Mouse (Mus musculus) C2C12 (cell line): ENCODE measurements around the gene Nell1. TPM values are rescaled to one million over a fixed set of nuclear protein-coding genes. Genes with fewer than 3 reads are reported as not detected.

Experiments used
- H3K27me3 ChIP-seq: one replicate; pipeline ENCODE4 v1.6.1; 2011; ENCODE audit not compliant: control insufficient read depth, insufficient read depth, insufficient read length
- H3K36me3 ChIP-seq: one replicate; pipeline ENCODE4 v1.6.1; 2011; ENCODE audit not compliant: control insufficient read depth, insufficient read depth
- H3K4me3 ChIP-seq: one replicate; pipeline ENCODE4 v1.5.1; 2011; ENCODE audit warnings: mild to moderate bottlenecking, control low read depth; ENCODE audit not compliant: poor library complexity, insufficient read depth, severe bottlenecking
- H3K79me2 ChIP-seq: one replicate; pipeline ENCODE4 v1.6.1; 2011; ENCODE audit not compliant: control insufficient read depth, insufficient read depth
- H3K79me3 ChIP-seq: one replicate; pipeline ENCODE4 v1.6.1; 2011; ENCODE audit warnings: low read depth, control low read depth
- H3ac ChIP-seq: one replicate; pipeline ENCODE3; 2011; ENCODE audit warnings: low read depth; ENCODE audit not compliant: control insufficient read depth, insufficient read length
- CEBPB ChIP-seq: IDR thresholded peaks from one replicate; pipeline ENCODE4 v1.6.1; 2011; ENCODE audit warnings: low read depth, mild to moderate bottlenecking, control low read depth, moderate library complexity
- CTCF ChIP-seq: IDR thresholded peaks from one replicate; pipeline ENCODE4 v1.5.1; 2011; ENCODE audit not compliant: control insufficient read depth, insufficient read depth, insufficient read length
- FOSL1 ChIP-seq: IDR thresholded peaks from one replicate; pipeline ENCODE4 v1.8.0; 2011; ENCODE audit warnings: mild to moderate bottlenecking, low read length; ENCODE audit not compliant: poor library complexity, insufficient read depth, severe bottlenecking
- MAX ChIP-seq: IDR thresholded peaks from one replicate; pipeline ENCODE4 v1.6.1; 2011; ENCODE audit warnings: mild to moderate bottlenecking, control low read depth
- MYOD1 ChIP-seq: IDR thresholded peaks from one replicate; pipeline ENCODE4 v1.6.1; 2011; ENCODE audit warnings: low read depth; ENCODE audit not compliant: control insufficient read depth, insufficient read length
- MYOG ChIP-seq: IDR thresholded peaks from one replicate; pipeline ENCODE4 v1.6.1; 2011; ENCODE audit not compliant: control insufficient read depth, insufficient read length; ENCODE audit errors: extremely low read depth
- USF1 ChIP-seq: IDR thresholded peaks from one replicate; pipeline ENCODE4 v1.6.1; 2011; ENCODE audit warnings: low read depth, mild to moderate bottlenecking, control low read depth, moderate library complexity
- polyA plus RNA-seq: library from polyadenylated mRNA; unstranded; fragments of >200 nt; fragmentation: generic; extraction: Trizol; gene quantifications from one replicate; pipeline ENCODE4 v1.2.1, GENCODE M21; 2012; ENCODE audit warnings: missing spikeins

Gene Nell1
- polyA plus RNA-seq, 1 experiment, result not detected

DNA sequence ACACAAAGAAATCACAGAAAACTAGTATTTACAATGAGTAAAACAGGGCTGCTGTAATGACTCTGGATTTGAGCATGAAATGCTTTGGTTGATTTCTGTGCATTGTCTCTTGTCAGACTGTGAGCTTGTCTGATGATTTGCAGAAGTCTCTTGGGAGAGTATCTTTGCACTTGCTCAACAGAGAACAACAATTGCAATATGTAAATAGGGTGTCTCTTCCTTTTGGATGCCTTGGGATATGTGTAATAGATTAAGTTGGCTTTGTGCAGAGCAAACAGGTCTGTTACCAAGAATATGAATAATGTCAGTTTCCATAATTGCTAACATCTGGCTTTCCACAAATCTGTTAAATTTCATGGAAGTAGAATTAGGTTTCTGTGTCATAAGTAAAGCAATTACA is 868.0 kb downstream of the Nell1 start:
- no peak for TF ChIP-seq USF1
- TF ChIP-seq CTCF, result no peak
- no peak for TF ChIP-seq MYOD1
- TF ChIP-seq CEBPB, result no peak
- no peak for TF ChIP-seq MAX
- TF ChIP-seq MYOG, result no peak
- TF ChIP-seq FOSL1, result no peak
- Histone ChIP-seq H3K79me2 (no peaks in the 10 kb centered on the region), H3ac (no peak overlapping the region), H3K79me3 (no peaks in the 10 kb centered on the region), H3K36me3 (no peaks in the 10 kb centered on the region), H3K27me3 (no peaks in the 10 kb centered on the region), H3K4me3 (no peak overlapping the region)

DNA sequence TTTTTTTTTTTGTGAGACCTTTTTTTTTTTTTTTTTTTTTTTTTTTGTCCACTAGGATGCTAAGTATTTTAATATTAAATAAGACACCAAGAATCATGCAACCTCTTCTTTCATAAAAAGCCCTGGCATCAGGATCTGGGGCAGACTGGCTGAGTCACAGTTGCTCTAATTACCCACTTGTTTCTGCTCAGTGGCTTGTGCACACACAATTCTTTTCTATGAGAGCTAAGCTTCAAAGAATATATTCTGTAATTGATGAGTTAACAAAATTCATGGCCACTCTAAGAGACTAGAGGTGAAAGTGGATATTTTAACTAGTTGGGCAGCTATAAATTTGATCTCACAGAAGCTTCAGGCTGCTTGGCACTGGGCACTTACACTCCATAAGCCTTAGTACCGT is 873.3 kb downstream of the Nell1 start:
- Histone ChIP-seq H3K27me3 (no peaks in the 10 kb centered on the region), H3K4me3 (no peak overlapping the region)
- no peak for TF ChIP-seq MYOD1
- no peak for TF ChIP-seq USF1
- no peak for TF ChIP-seq MAX
- no peak for TF ChIP-seq CEBPB
- no peak for TF ChIP-seq MYOG
- TF ChIP-seq FOSL1, result no peak
- no peak for TF ChIP-seq CTCF

DNA sequence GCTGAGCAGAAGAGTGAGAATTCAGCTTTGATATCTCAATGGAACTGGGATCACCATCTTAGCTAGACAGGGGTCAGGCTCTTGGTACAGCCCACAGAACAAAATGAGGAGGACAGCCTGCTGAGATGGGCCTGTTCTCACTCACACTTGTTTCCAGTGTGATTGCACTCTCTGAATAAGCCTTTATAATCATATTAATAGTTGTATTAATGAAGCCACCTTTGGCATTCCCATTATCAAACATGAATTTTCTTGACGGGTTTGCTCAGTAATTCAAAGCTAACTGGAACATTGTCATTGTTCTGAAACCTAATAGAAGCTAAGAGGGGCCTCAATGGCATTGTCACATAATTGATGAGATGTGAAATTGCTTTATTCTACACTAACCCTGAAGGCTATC is 875.6 kb downstream of the Nell1 start:
- no peak overlapping the region for H3ac ChIP-seq
- H3K79me2 ChIP-seq, result no peaks in the 10 kb centered on the region
- H3K4me3 ChIP-seq, result no peak overlapping the region
- no peaks in the 10 kb centered on the region for H3K79me3 ChIP-seq
- no peaks in the 10 kb centered on the region for H3K27me3 ChIP-seq
- no peak for TF ChIP-seq FOSL1
- TF ChIP-seq CEBPB, result no peak
- no peak for TF ChIP-seq MYOG
- no peak for TF ChIP-seq USF1
- no peak for TF ChIP-seq CTCF
- TF ChIP-seq MAX, result no peak
- TF ChIP-seq MYOD1, result no peak
- H3K36me3 ChIP-seq, result no peaks in the 10 kb centered on the region

More for the DNA sequence above, 873.3 kb downstream of the Nell1 start:
- H3ac ChIP-seq, result no peak overlapping the region
- H3K79me2 ChIP-seq, result no peaks in the 10 kb centered on the region
- H3K79me3 ChIP-seq, result no peaks in the 10 kb centered on the region
- no peaks in the 10 kb centered on the region for H3K36me3 ChIP-seq

DNA sequence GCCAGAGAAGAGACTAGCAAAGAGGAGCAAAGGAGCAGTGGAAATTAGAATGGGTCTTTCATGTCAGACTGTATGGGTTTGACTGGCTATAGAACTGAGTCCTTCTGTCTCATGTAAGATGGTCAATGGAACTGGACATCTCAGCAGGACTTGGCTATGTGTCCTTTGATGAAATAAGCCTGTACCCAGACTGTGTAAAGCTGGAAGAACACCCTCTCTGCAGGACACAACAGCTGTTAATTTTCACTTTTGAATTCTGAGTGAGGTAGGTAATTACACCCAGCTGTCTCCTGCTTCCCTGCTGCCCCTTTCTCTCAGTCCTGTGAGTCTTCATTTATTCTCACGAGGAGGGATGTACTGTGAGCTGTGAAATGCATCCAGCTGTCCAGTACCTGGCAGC is 895.5 kb downstream of the Nell1 start:
- no peaks in the 10 kb centered on the region for H3K79me3 ChIP-seq
- no peaks in the 10 kb centered on the region for H3K36me3 ChIP-seq
- TF ChIP-seq CEBPB (no peak), MYOD1 (no peak), FOSL1 (no peak), MAX (no peak), MYOG (no peak), CTCF (no peak)
- H3ac ChIP-seq, result no peak overlapping the region
- H3K79me2 ChIP-seq, result no peaks in the 10 kb centered on the region
- H3K4me3 ChIP-seq, result no peak overlapping the region
- no peaks in the 10 kb centered on the region for H3K27me3 ChIP-seq

DNA sequence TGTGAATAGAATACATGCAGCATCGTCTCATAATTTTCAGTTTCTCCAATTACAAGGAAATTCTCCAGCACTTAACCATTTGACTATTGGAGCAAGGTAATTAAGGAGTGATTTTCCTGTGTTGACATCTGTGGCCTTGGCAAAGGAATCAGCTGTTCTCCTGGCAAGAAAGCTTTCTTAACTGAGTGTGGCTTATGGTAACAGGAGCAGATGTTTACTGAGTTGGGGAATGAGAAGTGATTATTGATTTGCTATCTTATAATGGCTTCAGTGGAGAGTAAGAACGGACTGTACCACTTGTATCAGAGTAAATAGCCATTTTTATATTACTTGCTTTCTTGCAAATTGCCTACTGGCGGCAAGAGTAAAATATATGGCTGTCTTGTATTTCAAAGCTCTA is 913.0 kb downstream of the Nell1 start:
- no peak overlapping the region for H3ac ChIP-seq
- H3K79me2 ChIP-seq, result no peaks in the 10 kb centered on the region
- H3K4me3 ChIP-seq, result no peak overlapping the region
- TF ChIP-seq MYOD1 (no peak), FOSL1 (no peak), CEBPB (no peak), CTCF (no peak), MAX (no peak), USF1 (no peak), MYOG (no peak)
- no peaks in the 10 kb centered on the region for H3K36me3 ChIP-seq
- no peaks in the 10 kb centered on the region for H3K79me3 ChIP-seq
- no peaks in the 10 kb centered on the region for H3K27me3 ChIP-seq

DNA sequence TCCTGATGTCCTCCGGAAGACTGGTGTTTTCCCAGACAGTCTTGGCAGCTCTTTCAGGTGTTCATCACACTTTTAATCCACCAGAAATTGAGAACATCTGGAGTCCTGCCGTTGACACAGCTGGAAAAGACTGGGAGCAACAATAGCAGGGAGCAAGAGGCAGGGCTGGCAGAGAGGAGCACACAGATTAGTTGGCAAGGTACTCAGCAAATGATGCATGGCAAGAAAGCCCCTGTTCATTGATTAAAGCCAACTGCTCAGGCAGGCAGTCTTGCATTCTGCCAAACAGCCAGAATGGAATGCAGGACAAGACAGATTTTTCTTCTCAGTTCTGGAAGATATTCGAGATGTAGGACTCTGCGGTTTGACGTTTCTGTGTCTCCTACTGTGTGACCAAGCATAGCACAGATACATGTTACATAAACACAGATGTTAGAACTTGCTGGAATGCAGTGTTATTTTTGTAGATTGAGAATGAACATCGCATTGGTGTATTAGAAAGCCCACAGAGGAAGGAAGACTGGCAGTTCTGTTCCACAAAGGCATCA is 925.0 kb downstream of the Nell1 start:
- H3ac ChIP-seq, result no peak overlapping the region
- H3K27me3 ChIP-seq, result no peaks in the 10 kb centered on the region
- no peaks in the 10 kb centered on the region for H3K36me3 ChIP-seq
- H3K79me3 ChIP-seq, result no peaks in the 10 kb centered on the region
- TF ChIP-seq FOSL1 (no peak), MAX (no peak), MYOG (no peak), CEBPB (no peak), USF1 (no peak), CTCF (no peak), MYOD1 (no peak)
- H3K4me3 ChIP-seq, result no peak overlapping the region
- H3K79me2 ChIP-seq, result no peaks in the 10 kb centered on the region

Other genes with a start within 250 kb of the Nell1 start
- gene Htatip2, start 215.7 kb upstream of the Nell1 start, polyA plus RNA-seq, result 0.66 TPM
- 29.3 TPM for gene Prmt3, start 196.5 kb upstream of the Nell1 start, polyA plus RNA-seq
- gene Slc6a5, start 64.7 kb upstream of the Nell1 start, polyA plus RNA-seq, result not detected